Mouse (Mus musculus) layer of hippocampus, adult 9-11 months (tissue): ENCODE data around the gene Spi1.
"Not testable (repeated sequence)": the region's sequence is repeated elsewhere in the genome, so short reads cannot be mapped to it uniquely, and the experiment has no call there.

Source experiments
- DNase-seq: peaks from one replicate; pipeline ENCODE4 v3.0.0; 2022

Gene Spi1

DNA sequence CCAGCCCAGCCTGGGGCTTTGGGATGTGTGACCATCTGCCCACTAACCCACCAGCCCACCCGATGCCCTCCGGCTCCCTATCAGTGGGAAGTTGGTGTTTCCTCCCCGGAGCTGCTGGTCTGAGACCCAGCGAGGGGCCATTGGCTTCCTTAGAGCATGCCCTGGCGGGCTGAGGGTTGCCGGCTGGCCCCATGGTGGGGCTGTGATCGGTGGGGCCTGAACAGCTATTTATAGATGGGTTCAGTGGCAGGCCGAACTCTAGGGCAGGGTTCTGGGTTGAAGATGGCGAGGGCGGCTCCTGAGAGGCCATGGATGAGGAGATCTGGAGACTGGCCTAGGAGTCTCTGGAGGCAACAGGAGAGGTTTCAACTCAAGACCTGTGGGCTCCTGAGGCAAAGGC, 14.8 kb downstream of the Spi1 start:
- no peak for DNase-seq

DNA sequence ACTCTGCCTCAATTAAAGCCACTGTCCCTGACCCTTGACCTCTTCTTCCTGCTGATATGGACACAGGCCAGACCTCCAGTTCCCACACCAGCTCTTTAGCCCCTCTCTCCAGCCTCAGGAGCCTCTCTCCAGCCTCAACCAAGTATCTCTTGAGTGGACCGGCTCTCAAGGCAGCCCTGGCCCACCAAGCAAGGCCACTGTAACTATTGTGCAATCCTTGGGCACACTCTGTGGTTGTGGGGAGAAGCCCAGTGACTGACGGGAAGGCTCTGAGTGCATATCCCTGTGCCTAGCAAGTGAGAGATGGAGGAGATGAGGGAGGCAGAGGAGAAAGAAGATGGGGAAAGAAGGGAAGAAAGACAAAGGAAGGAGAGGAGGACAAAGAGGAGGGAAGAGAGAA, 16.0 kb downstream of the Spi1 start:
- DNase-seq = no peak

GRCm38 (mm10) chr2:91101124-91101740, 19.0 kb downstream of the Spi1 start:
- peak; percentile 85 for DNase-seq

DNA sequence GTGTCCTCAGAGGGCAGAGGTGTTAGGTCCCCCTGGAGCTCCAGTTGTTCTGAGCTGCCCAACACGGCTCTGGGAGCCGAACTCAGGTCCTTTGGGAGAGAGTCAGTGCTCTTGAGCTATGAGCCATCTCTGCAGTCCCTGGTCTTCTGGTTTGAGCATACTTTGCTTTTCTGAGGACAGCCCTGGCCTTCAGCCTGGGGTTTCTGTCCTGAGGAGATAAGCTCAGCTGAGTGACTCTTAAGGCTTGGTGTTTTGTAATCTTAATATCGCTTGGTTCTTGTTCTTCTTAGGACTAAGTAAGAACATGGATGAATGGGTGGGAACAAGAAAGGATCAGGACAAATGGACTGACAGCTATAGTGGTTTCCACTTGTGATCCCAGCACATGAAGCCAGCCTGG, 26.0 kb downstream of the Spi1 start:
- no peak for DNase-seq

DNA sequence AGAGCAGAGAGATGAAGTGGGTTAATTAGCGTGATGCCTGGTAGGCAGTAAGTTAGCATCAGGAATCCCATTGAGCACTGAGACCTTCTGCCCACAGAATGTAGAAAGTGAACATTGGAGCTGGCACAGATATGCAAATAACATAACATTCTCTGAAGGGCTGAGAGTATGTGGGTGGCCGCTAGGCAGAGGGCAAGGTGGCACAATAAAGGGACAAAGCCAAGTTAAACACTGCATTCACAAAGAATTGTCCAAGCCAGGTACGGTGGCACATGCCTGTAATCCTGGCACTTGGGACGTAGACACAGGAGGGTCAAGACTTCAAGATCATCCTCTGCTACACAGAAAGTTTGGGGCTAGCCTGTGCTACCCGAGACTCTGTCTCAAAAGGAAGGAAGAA, 27.1 kb downstream of the Spi1 start:
- no peak for DNase-seq

DNA sequence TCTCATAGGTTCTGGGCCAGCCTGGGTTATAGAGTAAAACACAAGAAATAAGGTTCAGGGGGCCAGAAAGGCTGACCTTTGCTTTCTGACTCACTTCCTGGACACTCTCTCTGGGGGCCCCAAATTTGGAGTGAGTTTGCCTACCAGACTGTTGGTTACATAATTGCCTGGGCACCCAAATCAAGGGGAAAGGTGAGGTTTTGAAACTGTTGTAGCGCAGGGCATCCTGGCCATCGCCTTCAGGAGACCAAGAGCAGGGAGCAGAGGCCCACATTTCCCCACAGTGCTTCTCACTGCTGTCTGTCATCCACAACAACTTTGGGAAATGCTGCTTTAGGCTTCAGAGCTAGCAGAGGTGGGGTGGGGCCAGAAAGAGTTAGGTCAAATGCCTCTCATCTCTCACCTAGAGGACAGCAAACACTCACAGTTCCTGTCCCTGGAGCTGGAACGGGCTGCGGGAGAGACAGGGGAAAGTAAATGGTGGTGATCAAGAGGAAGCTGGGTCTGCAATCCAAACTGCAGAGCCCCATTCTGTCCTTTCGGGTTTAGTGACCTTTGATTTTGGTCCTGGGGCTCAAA, 27.7 kb downstream of the Spi1 start:
- no peak for DNase-seq

DNA sequence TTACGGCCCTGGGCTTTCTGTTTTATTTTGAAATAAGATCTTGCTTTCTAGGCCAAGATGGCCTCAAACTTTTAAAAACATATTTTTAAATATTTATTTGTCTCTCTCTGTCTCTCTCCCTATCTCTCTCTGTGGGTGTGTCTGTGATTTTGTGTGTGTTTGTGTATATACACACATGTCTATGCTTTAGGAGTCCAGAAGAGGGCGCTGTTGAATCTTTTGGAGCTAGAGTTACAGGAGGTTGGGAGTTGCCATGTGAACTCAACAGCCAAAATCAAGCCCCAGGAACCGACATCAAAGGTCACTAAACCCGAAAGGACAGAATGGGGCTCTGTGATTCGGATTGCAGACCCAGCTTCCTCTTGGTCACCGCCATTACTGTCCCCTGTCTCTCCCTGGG, 28.2 kb downstream of the Spi1 start:
- DNase-seq = no peak

DNA sequence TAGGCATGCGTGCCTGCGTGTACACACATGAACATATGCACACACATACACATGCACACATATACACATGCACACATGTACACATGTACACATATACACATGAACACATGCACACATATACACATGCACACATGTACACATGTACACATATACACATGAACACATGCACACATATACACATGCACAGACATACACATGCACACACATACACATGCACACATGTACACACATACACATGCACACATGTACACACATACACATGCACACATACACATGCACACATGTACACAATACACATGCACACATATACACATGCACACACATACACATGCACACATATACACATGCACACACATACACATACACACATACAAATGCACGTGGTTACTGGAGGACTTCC, 29.6 kb downstream of the Spi1 start:
- DNase-seq = not testable (repeated sequence)

DNA sequence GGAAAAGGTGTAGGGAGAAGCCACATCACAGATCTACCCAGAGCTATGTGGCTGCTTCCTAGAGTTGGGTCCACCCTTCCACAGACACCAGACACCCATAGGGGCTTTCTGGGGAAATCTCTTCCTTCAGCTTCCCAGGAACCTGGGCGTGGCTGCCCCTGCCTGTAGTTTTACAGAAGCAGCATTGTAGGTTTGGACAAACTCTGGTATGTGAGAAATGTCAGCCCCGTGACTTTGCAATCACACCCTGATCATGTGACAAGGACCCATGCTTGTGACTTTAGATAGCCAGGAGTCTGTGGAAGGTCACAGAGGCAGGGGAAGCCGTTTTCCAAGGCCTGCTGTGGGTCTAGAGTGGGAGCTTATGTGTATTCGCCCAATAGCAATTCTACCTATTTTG, 30.3 kb downstream of the Spi1 start:
- no peak for DNase-seq

DNA sequence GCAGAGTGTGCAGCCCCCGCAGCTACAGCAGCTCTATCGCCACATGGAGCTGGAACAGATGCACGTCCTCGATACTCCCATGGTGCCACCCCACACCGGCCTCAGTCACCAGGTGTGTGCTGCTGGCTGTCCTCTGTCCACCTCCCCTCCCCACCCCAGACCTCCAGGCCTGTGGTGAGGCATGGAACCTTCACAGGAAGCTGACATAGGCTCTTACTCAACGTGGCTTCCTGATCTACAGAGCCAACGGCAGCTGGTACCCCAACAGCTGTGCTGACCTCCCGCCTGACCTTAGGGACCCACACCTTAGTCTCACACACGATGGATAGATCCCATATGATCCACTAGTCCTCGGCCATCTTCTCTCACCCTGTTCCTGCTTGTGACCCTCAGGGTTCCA, 31.1 kb downstream of the Spi1 start:
- no peak for DNase-seq

GRCm38 (mm10) chr2:91113852-91114251, 31.7 kb downstream of the Spi1 start:
- no peak for DNase-seq

GRCm38 (mm10) chr2:91114781-91115577, 32.8 kb downstream of the Spi1 start:
- peak; percentile 88 for DNase-seq

- DNase-seq = no peak
These were observed 33.4 kb downstream of the Spi1 start for GRCm38 (mm10) chr2:91115578-91115970.

DNA sequence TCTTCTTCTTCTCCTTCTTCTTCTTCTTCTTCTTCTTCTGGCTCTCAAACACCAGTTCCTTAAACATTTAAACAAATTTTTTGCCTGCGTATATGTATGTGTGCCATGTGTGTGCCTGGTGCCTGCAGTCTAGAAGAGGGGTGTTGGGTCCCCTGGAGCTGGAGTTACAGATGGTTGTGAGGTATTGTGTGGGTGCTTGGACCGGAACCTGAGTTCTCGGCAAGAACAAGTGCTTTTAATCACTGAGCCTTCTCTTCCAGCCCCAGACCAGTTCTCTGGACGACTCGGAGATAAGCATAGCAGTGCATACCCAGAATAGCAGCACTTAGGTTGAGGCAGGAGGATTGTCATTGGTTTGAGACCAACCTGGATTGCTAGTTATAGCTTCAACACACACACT, 34.7 kb downstream of the Spi1 start:
- DNase-seq = no peak

DNA sequence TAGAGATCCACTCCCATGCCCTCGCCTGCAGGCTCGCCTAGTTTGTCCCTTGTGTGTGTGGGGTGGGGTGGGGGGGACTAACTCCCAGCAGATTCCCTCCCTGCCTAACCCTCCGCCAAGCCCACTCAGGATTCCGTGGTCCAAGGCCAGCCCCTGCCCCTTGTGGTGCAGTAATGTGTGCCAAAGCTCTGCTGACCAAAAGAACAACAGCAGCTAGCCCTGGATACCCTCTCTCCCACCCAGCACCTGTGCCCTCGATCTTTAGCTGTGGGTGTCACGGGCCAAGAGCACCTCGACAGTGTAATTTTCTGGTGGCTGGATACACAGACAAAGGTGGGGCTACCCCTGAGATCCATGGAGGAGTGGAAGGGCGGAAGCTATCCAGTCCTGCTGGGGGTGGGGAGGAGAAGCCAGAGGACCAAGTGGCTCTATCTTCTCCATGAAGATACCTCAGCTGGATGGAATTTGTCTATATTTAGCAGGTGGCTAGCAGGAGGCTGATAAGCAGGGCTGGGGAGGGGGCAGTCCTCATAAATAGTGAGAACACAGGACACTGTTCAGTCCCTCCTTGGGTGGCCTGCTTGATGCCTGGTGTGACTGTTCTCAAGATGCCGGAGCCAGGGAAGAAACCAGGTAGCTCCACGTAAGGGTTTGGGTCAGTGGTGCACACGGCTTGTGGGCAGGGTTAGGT, 35.5 kb downstream of the Spi1 start, which contains the start of gene Mybpc3:
Mybpc3 (plus strand) TSS at position 560 of the 691 bp plus-strand sequence.
- no peak for DNase-seq

- no peak for DNase-seq
These were observed 36.5 kb downstream of the Spi1 start for GRCm38 (mm10) chr2:91118647-91119046.

GRCm38 (mm10) chr2:91119061-91119460, 36.9 kb downstream of the Spi1 start:
- no peak for DNase-seq

DNA sequence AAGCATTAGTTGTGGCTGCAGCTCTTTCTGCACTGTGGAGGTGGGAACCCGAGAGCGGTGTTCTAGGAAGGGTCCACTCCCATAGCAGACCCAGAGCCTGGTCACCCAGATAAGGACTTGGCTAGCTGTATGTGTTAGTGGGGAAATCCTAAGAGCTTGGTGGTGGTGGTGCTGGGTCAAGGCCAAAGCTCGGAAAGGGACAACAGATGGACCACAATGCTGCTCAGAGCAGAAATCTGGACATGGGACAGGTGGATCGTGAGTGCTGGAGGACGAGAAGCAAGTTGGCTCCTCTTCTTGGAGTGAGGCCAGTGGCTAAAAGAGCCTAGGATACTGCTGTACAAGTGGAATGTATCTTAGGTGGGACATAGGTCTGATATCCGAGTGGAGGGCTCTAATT, 37.4 kb downstream of the Spi1 start:
- DNase-seq = no peak

GRCm38 (mm10) chr2:91120261-91120671, 38.1 kb downstream of the Spi1 start:
- DNase-seq = no peak

- DNase-seq = no peak
These were observed 38.8 kb downstream of the Spi1 start for GRCm38 (mm10) chr2:91121011-91121410.

DNA sequence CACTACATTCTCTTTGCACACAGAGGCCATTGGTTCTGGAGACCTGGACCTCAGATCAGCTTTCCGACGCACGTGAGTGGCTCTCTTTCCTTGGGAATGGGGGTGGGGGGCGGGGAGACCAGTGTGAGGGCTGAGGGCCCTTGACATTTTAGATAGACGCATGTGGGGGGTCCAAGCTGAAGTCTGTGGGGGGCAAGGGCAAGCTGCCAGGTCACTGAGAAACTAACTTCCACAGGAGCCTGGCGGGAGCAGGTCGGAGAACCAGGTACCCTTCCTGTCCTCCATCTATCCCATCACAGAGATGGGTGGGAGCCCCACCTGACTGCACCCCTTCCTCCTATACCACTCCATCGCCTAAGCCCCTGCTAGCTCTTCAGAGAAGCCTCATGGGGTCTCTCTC, 39.3 kb downstream of the Spi1 start:
- no peak for DNase-seq

DNA sequence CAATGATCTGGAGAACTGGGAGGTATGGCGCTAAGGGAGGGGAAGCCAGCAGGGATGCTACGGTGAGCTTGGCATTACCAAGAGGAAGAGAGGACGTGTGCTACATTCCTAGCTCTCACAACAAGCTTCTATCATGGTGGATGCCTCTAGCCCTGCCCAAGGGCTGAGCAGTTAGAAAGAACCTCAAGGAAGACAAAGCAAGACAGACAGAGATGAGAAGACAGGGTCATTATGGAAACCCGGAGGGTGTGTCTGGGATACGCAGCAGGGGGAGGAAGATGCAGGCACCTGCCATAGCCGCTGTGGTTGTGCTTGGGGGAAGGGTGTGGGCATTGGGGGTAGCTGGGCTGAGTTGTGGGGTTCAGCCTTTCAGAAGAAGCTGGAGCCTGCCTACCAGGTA, 41.3 kb downstream of the Spi1 start:
- DNase-seq = no peak

- DNase-seq = no peak
These were observed 42.9 kb downstream of the Spi1 start for GRCm38 (mm10) chr2:91125101-91125500.

DNA sequence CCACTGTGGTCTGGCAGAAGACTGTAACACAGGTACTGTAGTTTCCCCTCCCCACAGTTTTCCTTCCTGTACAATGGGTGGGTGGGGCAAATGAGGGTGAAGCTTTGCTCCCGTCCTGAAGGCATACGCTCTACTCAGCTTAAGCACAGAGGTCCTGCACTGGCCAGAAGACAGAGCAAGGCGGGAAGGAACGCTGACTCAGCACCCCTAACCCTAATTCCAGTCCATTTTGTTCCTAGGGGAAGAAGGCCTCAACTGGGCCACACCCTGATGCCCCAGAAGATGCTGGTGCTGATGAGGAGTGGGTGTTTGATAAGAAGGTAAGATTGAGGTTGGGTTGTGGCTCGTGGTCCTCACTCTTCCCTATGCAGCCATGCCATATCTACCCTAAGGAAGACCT, 46.6 kb downstream of the Spi1 start:
- DNase-seq = no peak
